Mouse (Mus musculus): ENCODE data around the gene Mycbp. TPM values are rescaled to one million over a fixed set of nuclear protein-coding genes. Genes with fewer than 3 reads are reported as not detected.
A peak's percentile ranks its signal among the peaks of the same experiment; 100 is the strongest.

Mycbp gene
- total and polyA plus RNA-seq, 2 experiments = 15.8 to 18.5 TPM

DNA sequence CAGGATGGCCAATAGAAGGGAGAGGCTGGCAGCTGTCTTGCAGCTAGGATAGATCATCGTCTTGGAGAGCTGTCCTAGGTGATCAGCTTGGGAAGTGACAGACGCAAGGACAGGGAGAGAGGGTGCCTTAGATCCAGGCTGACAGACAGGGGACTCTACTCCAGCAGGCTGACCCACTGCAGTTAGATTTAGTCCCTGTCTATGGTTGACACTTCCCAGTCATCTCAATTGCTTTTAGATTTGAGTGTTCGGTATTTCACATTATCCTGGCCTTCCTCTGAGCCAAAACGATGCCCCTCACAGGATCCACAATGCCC, 52.8 kb downstream of the Mycbp start:
- H3K27ac ChIP-seq (replicated peaks; ENCODE audit: insufficient read depth, low read depth, low read length) = peak overlapping the region; percentile 14; the same call in 1 of the 2 replicates
- no peaks in the 10 kb centered on the region for H3K27me3 ChIP-seq (ENCODE audit: control insufficient read depth, insufficient read depth, low read length)
- no peak overlapping the region for H3K4me3 ChIP-seq (ENCODE audit: insufficient read depth, low read depth, low read length)
- no peak for DNase-seq (ENCODE audit: extremely low read depth, low read depth, low spot score)
- no peaks in the 10 kb centered on the region for H3K79me2 ChIP-seq (ENCODE audit: control insufficient read depth, insufficient read depth, low read length)
- WGBS = 26% methylated on average over 4 of the region's 4 CpGs
- no peaks in the 10 kb centered on the region for H3K36me3 ChIP-seq (ENCODE audit: control insufficient read depth, insufficient read depth, low read length)
- peaks cover 9% of the 10 kb centered on the region for H3K4me1 ChIP-seq (ENCODE audit: control insufficient read depth, insufficient read depth, low read length)
- H3K9ac ChIP-seq (ENCODE audit: low read depth, low read length) = no peak overlapping the region
- no peak for TF ChIP-seq POLR2A (IDR thresholded peaks at IDR 0.05; ENCODE audit: extremely low read depth, insufficient read depth, low read length)
- TF ChIP-seq CTCF (IDR thresholded peaks at IDR 0.05; ENCODE audit: low read depth, low read length) = no peak

DNA sequence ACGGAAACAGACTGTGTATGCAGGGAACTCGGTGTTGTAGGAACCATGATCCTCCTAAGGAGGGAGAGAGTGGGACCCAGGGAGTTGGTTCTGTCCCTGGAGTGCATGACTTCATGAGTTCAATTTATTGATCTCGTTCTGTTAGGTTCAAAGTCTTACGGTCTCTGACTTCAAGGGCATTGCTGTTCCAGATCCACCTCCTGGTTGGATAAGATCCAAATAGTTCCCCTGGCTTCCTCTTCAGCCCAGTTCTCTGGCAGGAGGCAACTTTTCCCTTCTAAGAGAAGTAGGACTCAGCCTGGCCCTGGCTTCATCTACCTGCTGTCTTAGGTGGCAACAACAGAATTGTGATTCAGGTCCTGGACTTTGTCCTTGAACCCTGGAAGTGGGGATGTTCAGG, 53.3 kb downstream of the Mycbp start:
- Histone ChIP-seq H3K27me3 (ENCODE audit: control insufficient read depth, insufficient read depth, low read length) (no peaks in the 10 kb centered on the region), H3K4me1 (ENCODE audit: control insufficient read depth, insufficient read depth, low read length) (peaks cover 9% of the 10 kb centered on the region), H3K27ac (replicated peaks; ENCODE audit: insufficient read depth, low read depth, low read length) (peak overlapping the region; percentile 14; the same call in 1 of the 2 replicates), H3K79me2 (ENCODE audit: control insufficient read depth, insufficient read depth, low read length) (no peaks in the 10 kb centered on the region), H3K4me3 (ENCODE audit: insufficient read depth, low read depth, low read length) (no peak overlapping the region), H3K9ac (ENCODE audit: low read depth, low read length) (no peak overlapping the region), H3K36me3 (ENCODE audit: control insufficient read depth, insufficient read depth, low read length) (no peaks in the 10 kb centered on the region)
- 27% methylated on average over 4 of the region's 4 CpGs for WGBS
- peak; percentile 95 for DNase-seq (ENCODE audit: extremely low read depth, low read depth, low spot score)
- TF ChIP-seq CTCF (IDR thresholded peaks at IDR 0.05; ENCODE audit: low read depth, low read length) = no peak

GRCm38 (mm10) chr4:123960955-123961354, 56.3 kb downstream of the Mycbp start:
- TF ChIP-seq POLR2A (IDR thresholded peaks at IDR 0.05; ENCODE audit: extremely low read depth, insufficient read depth, low read length) = no peak
- TF ChIP-seq CTCF (IDR thresholded peaks at IDR 0.05; ENCODE audit: low read depth, low read length) = no peak
- Histone ChIP-seq H3K4me1 (ENCODE audit: control insufficient read depth, insufficient read depth, low read length) (peaks cover 9% of the 10 kb centered on the region), H3K9ac (ENCODE audit: low read depth, low read length) (no peak overlapping the region), H3K27me3 (ENCODE audit: control insufficient read depth, insufficient read depth, low read length) (no peaks in the 10 kb centered on the region), H3K79me2 (ENCODE audit: control insufficient read depth, insufficient read depth, low read length) (no peaks in the 10 kb centered on the region), H3K36me3 (ENCODE audit: control insufficient read depth, insufficient read depth, low read length) (no peaks in the 10 kb centered on the region), H3K27ac (replicated peaks; ENCODE audit: insufficient read depth, low read depth, low read length) (no peak overlapping the region), H3K4me3 (ENCODE audit: insufficient read depth, low read depth, low read length) (no peak overlapping the region)
- peak; percentile 26 for DNase-seq (ENCODE audit: extremely low read depth, low read depth, low spot score)
- whole genome bisulfite sequencing = 17% methylated on average over 4 of the region's 4 CpGs

Other genes starting within 250 kb of the Mycbp start
- 66.4 and 70.7 TPM in 2 replicates for gene Macf1, start 220.5 kb upstream of the Mycbp start, total RNA-seq (2014; rRNA removed)
- 14.0 and 16.6 TPM in 2 replicates for gene Macf1, start 220.5 kb upstream of the Mycbp start, polyA plus RNA-seq (2012; rRNA removed)
- gene Ndufs5, start 186.6 kb upstream of the Mycbp start, total RNA-seq (2014; rRNA removed) = 135 and 170 TPM in 2 replicates
- gene Ndufs5, start 186.6 kb upstream of the Mycbp start, polyA plus RNA-seq (2012; rRNA removed) = 41.1 and 84.0 TPM in 2 replicates
- gene Akirin1, start 154.5 kb upstream of the Mycbp start, total RNA-seq (2014; rRNA removed) = 12.2 and 14.4 TPM in 2 replicates
- 13.0 TPM in 2 replicates for gene Akirin1, start 154.5 kb upstream of the Mycbp start, polyA plus RNA-seq (2012; rRNA removed)
- gene Rhbdl2, start 117.0 kb upstream of the Mycbp start, total RNA-seq (2014; rRNA removed) = 0.28 TPM in 1 of 2 replicates, not detected in the other
- not detected in 2 replicates for gene Rhbdl2, start 117.0 kb upstream of the Mycbp start, polyA plus RNA-seq (2012; rRNA removed)
- not detected in 2 replicates for gene 4933427I04Rik, start 45.2 kb upstream of the Mycbp start, total RNA-seq (2014; rRNA removed)
- not detected in 2 replicates for gene 4933427I04Rik, start 45.2 kb upstream of the Mycbp start, polyA plus RNA-seq (2012; rRNA removed)
- gene Rragc, start 12.6 kb downstream of the Mycbp start, total RNA-seq (2014; rRNA removed) = 32.7 and 41.6 TPM in 2 replicates
- 26.1 and 27.3 TPM in 2 replicates for gene Rragc, start 12.6 kb downstream of the Mycbp start, polyA plus RNA-seq (2012; rRNA removed)
- not detected in 2 replicates for gene 4930535I16Rik, start 13.2 kb downstream of the Mycbp start, total RNA-seq (2014; rRNA removed)
- gene 4930535I16Rik, start 13.2 kb downstream of the Mycbp start, polyA plus RNA-seq (2012; rRNA removed) = 0.21 TPM in 1 of 2 replicates, not detected in the other